Mouse (Mus musculus) cerebellum, postnatal 10 days (tissue): ENCODE data around the gene Cyb5r3.
"Not testable (repeated sequence)": the region's sequence is repeated elsewhere in the genome, so short reads cannot be mapped to it uniquely, and the experiment has no call there.

ENCODE experiments used
- DNase-seq, 2 experiments: peaks; one replicate each; pipeline ENCODE4 v3.0.0; 2021; ENCODE audit warnings: mixed read lengths in 2 of 2

Cyb5r3 gene

DNA sequence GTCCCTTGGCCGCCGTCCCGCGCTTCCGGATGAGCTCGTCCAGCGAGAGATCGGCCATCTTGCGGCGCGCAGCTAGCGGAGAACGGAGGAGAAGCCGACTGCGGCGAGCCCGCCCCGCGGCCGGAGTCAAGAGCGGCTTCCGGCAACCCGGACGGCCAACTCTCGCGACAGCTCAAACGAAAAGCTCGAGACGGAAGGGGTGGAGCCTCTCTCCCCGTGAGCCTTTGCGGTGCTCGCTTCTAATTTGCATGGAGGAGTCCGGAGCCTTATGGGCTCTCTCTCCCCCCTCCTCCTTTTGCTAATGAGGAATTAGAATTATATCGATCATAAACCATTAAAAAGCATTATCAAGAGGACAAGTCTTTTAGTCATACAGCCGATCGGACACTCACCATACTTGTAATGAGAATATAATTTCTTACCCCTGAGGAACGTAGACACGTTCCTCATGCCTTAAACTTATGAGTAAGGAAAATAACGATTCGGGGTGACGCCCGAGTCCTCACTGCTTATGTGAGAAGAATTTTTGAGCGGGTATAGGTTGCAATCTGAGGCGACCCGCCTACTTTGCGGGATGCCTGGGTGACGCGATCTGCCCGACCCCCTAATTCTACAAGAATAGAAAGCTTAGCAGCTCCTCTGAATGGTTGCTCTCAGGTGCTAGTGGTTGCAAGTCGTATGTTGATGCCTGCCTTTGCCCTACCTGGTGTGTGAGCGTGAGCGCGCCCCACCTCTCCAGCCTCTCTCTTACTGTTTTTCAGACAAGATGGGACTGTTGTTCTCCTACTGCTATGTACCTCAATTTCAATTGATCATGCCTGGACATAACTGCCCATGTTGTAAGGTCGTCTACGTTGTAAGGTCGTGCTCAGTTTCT is 23.0 kb downstream of the Cyb5r3 start, which contains the start of gene Poldip3:
Gene Poldip3 (minus strand): TSS at position 189 of the 877 bp plus-strand sequence.
- DNase-seq = peak; percentile 99

DNA sequence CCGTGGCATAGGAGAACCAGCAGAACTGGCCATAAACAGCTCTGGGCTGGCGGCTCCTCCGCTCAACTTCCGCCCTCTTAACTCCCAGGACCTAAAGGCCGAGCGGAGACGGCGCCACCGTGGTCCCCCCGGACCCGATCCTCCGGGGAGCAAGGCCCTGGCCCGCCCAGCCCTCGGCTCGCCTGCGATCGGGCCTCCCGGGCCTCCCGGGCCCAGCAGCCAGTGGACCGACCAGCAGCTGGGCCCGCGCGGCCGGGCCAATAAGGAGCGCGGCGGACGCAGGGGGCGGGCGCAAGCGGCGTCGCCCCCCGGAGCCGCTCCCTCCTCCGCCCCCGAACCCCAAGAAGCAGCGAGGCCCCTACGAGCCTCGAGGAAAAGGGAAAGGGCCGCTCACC is 23.6 kb downstream of the Cyb5r3 start:
- no peak for DNase-seq

DNA sequence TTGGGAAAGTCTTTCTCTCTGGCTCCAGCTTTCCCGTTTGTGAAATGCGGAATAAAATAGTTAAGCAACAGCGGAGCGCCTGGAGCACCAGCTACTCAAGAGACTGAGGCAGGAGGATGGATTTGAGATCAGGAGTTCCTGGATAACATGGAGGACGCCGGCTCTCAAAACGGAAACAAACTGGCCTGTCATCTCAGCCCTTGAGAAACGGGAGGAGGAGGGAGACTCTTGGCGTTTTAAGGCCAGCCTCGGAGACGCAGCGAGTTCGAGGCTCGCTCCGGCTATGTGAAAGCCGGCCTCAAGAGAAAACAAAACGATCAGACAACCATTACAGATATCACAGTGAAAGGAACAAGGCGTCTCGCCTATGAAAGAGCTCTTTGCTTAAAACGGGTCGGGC is 24.0 kb downstream of the Cyb5r3 start:
- DNase-seq = peak in 1 of 2 experiments; percentile 30

DNA sequence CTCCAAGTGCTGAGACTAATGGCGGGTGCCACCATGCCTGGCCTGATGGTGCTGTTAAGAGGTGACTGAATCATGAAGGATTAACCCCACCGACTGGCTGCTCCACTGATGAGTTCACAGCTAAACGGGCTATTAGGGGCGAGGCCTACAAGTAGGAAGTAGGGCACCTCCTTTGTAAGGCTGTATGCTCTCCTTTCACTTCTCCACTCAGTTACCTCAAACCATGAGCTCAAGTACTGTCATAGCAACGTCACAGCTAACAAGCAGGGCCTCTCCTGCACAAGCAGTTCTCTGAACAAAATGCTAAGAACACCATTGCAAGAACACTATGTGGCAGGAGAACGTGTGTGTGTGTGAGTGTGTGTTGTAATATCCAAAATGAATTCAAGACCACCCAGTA is 26.9 kb downstream of the Cyb5r3 start:
- no peak for DNase-seq

DNA sequence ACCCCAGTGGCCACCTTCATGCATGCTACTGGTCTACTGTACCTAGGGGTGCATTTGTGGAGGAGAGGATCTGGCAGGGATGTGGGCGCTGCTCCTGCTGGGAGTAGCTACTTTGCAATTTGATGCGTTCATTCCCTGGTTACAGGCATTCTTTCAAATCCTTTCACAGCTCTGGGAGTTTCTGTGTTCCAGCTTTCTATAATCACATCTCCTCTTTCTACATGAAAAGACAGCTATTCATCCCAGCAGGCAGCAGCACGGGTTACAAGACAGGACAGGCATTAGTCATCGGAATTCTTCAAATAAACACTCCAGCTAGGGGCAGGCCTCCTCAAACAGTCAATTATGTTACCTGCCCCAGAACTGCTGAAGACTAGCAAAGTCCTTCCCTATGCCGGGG is 29.5 kb downstream of the Cyb5r3 start:
- DNase-seq = no peak

DNA sequence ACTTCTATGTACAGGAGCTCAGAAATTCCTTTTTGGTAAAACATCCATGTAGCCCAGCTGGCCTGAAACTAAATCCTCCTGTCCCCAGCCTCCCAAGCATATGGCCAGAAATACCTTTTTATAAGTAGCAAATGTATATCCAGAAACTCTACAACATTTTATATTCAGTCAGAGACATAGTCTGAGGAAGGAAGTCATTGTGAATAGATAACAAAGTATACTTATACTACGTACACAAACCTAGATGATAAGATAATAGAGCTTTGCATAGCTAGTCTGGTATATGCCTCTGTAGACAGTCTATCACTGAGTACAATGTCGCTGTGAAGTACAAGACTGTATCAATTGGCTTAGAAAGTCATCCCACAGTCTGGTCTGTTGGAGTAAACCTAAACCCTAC is 36.7 kb downstream of the Cyb5r3 start:
- DNase-seq = no peak

DNA sequence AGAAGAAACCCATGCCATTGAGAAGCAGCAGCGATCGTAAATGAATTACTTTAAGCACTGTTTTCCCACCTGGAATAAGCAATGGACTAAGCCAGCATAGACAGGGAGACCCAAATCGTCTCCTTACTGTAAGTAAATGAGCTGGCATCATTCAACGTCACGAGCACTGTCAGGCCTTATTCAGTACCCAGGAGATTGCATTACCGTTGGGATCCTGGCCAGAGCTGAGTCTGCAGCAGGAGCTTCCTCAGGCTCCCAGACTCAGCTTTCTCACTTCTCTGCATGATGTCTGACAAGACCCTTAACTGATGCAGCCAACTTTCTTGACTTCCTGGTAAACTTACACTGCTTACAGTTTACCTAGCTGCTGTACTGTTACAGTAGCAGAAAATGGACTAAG is 37.7 kb downstream of the Cyb5r3 start:
- DNase-seq = no peak

DNA sequence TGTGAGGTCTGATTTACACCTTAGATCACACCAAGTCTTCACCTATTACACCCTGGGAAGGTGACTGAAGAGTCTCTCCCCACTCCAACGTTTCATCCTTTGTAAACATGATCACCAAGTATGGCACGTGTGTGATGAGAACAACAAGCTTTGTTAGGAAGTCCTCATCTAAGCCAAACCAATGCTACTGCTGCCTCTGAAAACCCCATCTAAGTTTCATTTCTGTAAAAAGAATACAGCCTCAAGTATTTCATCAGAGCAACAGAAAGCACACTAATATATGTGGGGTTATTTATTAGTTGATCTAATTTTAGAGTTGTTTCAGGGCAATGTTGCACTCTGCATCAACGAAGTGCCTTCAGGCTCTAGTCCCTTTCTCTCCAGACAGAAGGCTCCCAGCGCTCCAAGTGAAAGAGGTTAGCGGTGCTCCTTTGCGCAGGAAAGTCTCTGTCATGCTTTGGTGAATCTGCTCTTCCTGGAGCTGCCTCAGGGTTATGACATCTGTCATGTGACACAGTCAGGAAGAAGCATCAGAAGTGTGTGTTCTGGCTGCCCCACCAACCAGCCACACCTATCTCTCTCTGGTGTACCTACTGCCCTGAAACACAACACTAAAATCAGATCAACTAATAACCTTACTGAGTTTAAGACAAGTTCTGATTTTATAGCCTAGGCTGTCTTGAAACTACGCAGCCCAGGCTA is 42.7 kb downstream of the Cyb5r3 start:
- no peak for DNase-seq

DNA sequence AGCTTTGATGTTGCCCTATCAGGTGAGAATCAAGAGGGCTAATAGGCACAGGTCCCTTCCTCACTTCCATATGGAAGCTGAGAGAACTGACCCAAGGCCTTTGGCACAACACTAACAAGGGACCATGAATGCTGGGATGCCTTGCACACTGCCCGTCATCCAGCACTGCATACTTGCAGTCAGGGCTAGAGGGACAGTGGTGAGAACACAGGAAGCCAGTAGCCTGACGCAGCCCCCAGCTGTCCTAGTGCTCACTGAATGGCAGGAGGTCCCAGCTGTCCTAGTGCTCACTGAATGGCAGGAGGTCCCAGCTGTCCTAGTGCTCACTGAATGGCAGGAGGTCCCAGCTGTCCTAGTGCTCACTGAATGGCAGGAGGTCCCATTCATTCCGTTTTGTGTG is 45.4 kb downstream of the Cyb5r3 start:
- DNase-seq = not testable (repeated sequence)

DNA sequence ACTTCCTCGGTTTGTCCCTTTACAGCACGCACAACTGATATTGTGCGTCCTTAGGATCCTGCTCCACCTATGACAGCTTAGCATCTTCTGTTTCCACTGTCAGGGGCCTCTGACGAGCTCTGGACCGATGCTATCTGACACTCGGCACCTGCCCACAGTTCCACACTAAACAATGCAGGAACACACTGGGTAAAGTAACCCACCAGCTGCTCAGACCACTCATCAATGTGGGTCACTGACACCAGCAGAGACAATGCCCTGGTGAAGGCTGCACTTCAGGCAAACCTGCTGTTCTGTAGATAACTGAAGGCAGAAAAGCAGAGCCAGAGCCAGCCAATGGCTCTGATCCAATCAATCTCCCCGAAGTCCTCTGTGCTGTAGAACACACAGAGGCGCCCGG is 45.8 kb downstream of the Cyb5r3 start:
- no peak for DNase-seq

DNA sequence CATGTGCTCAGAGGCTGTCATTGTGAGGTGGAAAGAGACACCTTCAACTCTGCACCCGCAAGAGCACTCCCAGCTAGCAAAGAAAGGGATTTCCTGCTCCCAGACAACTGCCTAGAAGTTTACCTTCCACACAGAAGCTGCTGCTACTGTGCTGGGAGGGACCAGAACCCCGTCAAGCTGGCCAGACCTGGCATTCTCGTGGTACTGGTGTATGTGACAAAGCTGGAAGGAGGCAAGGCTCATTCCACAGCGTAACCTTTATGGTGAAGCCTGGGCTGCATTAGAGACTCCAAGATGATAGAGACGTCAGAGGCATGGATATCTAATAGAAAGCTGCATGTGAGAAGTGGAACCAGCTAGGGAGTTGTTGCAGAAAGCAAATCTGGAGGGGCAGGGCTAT is 47.8 kb downstream of the Cyb5r3 start:
- no peak for DNase-seq

DNA sequence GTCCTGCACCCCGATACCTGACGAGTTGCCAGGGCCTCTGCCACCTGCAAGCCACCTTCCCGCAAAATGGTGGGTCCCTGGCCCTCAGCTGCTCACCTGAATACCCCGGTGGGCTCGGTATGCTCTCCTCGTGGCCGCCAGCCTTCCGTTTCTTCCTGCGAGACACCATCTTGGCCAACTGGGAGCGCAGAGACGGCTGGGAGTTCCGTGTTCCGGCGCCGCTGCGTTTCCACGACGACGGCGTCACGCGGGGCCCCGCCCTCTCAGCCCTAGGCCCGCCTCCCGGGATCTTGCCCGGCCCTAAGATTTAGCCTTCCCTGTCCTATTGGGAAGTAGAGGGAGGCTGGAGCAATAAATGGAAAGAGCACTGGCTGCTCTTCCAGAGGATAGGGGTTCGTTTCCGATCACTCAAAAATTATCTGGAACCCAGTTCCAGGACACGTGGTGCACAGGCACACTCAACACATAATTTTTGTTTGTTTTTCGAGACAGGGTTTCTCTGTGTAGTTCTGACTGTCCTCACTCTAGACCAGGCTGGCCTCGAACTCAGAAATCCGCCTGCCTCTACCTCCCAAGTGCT is 49.7 kb downstream of the Cyb5r3 start, which contains the start of gene Rrp7a:
Gene Rrp7a (minus strand): TSS at position 236 of the 580 bp plus-strand sequence.
- peak; percentile 94 to 96 for DNase-seq

DNA sequence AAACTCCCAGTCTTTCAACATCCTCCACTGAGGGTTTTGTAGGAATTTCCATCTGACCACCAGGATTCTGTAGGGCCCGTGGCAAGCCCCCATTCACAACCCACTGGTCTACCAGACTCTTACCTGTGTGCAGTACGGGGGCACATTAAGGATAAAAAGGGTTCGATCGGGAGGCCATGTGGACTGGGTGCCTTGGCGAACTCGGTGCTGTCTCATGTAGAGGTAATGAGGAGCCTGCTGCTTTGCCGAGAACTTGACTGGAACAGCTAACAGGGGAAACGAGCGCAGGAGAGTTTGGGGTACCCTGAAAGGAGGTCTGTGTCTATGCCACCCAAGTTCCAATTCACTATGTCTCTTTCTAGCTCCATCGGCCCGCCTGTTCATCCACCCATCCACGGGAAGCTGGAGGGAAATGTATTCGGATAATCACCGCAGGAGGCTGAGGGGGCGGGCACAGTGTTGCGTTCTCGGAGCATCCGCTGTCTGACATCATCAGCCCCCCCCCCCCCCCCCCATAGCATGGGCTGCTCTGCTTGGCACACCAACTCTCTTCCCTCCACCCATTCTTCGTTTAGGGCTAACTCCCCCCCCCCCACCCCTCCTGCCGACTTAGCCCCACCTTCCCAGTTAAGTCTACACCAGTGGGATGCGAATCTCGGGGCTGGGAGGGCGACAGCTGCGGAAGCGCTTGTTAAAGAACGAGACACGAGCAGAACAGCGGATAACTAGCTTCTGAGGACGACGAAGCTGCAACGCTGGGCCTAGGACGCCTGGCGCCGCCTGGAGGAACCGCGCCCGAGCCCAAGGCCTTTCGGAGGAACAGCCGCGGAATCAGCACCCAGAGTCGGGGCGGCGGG is 50.5 kb downstream of the Cyb5r3 start:
- DNase-seq = peak; percentile 70 to 77

DNA sequence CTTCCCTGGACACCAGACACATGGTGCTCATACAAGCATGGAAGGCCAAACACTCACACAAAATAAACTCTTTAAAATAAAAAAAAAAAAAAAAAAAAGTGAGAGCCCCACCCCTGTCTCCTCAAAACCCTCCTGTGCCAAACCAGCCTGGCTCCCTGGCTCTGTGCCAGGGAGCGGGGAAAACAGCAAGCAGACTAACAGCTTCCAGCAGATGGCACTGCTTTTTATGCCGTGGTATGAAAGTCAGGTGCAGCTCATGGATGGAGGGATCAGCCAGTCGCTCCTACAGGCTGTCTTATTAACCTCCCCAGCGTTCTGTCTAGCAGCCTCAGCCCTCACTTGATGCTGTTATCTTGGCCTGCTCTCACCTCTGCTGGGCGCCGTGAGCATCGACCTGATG is 54.0 kb downstream of the Cyb5r3 start:
- peak; percentile 86 for DNase-seq

DNA sequence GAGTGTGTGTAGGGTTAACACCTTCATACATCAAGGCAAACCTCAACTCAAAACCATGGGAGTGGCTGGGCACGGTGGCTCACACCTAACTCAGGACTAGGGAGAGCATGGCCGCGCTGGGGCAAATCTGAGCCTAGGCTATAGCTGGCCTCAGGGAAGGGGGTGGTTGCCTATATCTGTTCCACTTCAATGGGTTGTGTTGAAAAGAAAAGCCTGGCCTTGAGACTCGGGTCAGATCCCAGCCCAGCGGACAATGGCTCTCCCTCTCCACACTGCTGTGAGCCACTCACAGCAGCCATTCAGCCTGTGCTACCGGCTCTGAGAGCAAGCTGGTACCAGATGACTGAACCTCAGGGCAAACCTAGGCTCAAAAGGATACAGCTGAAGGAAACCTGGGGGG is 57.3 kb downstream of the Cyb5r3 start:
- no peak for DNase-seq

DNA sequence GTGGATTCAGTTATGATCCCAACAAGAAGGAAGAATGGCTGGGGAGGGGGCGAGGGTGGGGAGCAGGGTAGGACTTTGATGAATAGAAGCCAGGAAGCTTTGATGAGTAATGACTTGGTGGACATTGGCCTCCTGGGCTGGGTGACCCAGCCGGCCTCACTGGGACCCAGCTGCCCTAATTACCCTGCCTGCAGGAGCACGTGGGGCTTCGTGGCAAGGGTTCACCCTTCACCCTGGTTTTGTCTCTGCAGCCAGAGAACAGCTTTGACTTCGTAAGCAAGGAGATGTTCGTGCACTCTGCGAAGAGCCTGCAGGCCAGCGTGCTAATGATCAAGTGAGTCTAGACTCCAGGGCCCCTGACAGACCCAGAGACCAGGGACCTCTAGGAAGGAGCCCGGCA is 58.3 kb downstream of the Cyb5r3 start:
- no peak for DNase-seq

DNA sequence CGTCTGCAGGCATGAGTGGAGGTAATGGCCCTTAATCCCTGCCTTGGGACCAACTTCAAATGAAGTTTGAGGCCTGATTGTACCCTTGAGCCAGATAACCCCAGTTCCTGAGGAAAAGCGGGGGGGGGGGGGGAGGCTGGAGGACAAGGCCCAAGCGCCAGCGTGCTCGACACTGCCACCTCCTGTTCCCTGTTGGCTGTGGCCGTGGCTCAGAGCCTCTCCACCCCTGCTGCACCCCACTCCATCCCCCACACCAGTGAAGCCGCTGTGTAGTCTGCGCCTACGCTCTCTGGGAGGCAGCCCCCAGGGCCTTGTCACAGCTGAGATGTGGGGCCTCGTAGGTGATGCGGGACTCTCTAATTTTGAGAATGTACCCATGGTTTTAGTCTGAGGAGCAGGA is 59.5 kb downstream of the Cyb5r3 start:
- peak; percentile 87 to 89 for DNase-seq

DNA sequence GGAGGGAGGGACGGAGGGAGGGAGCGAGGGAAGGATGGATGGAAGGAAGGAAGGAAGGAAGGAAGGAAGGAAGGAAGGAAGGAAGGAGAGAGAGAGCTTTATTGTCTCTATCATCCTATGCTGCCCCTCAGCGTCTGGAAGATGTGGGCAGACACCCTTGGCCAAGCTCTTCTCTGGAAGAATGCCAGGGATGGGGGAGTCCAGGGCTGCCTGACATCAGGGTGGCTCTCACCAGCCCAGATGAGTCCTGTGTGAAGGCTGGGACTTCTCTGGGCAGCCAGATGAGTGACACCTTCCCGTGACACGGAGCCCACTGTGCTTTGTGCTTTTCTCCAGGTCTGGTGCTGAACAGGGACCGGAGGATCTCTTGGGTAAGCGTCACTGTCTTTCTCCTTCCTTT is 60.5 kb downstream of the Cyb5r3 start:
- DNase-seq = peak in 1 of 2 experiments; percentile 39

DNA sequence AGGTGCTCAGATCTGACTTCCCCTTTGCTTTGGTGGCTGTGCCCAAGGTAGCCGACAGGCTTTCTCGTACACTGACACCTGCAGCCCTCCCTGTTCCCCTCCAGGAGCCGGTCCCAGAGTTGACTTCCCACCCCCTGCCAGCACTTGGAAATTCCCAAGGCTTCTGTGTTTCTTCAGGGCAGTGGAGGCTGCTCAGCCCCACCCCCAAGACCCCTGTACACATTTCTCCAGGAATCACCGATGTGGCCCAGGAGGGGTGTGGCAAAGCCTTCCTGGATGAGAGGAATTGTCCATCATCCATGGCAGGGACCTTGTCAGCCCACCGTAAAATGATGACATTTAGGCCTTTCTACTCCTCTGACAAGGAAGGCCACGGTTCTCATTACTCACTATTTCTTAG is 61.1 kb downstream of the Cyb5r3 start:
- no peak for DNase-seq

DNA sequence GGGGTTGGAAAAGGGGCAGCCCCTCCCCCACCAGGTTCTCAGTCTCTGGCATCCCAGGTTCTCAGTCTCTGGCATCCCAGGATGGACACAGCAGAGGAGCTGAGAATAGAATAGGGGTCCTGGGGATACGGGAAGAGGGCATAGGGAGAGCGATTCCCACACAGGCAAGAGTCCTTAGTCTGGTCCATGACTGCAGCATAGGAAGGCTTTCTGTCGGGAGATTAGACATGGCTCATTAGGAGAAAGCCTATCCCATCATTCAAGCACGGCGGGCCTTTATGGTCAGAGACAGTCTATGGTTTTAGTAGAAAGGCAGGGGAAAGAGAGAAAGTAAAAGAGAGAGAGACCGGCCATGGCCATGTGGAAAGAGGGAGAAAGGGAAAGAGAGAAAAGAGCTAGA is 64.6 kb downstream of the Cyb5r3 start:
- no peak for DNase-seq

DNA sequence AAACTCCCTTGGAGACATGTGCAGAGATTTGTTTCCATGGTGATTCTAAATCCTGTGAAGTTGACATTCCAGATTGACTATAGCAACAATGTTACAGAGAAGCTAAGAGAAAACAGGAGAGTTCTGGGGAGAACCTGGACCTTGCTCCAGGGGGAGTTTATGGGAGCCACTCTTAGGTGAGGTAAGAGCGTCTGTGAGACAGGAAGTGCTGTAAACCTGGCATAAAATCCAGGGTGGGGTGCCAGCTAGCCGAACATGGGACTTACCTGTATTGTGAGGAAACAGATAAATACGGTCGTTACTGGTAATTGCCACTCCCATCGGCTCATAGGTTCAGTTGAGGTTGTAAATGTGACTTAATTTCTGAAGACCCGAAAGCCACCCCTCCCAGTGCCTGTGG is 66.0 kb downstream of the Cyb5r3 start:
- no peak for DNase-seq
